Mouse (Mus musculus): Measurements from ENCODE around the gene Gm340. TPM values are rescaled to one million over a fixed set of nuclear protein-coding genes. Genes with fewer than 3 reads are reported as not detected.

The Gm340 gene
- polyA plus RNA-seq (2015; fragmentation: Nextera tagmentation; extraction: Ambion mirVana) = 2.7 and 3.3 TPM in 2 replicates

DNA sequence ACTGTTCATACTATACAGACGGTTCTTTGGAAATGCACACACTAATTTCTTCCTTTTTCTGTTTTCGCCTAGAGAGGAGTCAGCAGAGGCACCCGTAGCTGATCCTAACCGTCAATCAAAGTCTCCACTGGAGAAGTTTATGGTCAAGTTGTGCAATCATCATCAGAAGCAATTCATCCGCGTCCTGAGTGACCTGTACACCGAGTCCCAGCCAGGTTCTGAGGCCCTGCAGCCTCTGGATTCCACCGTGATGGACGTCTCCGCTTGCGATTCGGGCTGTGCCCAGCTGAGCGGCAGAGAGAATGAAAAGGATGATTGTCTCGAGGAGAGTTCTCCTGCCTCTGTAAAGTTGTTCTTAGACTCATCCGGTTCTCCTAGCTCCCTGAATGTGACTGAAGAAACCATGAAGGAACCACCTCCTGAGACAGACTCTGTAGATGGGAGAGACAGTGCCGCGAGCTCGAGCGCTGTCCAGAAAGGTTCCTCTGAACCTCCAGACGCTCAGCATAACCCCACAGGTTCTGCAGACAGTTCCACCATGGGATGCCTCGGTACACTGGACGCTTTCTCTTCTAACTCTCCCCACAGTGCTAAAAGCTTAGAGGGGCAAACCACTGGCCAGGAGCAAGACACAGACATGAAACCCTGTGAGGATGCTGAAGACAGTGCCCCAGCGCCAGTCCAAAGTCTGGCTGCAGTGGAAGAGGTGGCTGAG lies at the start of gene Gm340:
Gm340 (plus strand) TSS at position 665 of the 715 bp plus-strand sequence.
- Histone ChIP-seq H3K4me3 (replicated peaks; ENCODE audit: low read length) (no peak within 1 kb of the TSS), H3K9me3 (ENCODE audit: control insufficient read depth, low read length) (no peaks in the 10 kb centered on the region), H3K27me3 (replicated peaks; ENCODE audit: control insufficient read depth, insufficient read depth, low read length) (no peaks in the 10 kb centered on the region), H3K4me2 (ENCODE audit: low read length) (no peak within 1 kb of the TSS), H3K4me1 (replicated peaks; ENCODE audit: control insufficient read depth, insufficient read depth, low read length) (no peaks in the 10 kb centered on the region), H3K27ac (ENCODE audit: low read length) (no peak within 1 kb of the TSS), H3K9ac (replicated peaks; ENCODE audit: low read depth, low read length) (no peak within 1 kb of the TSS), H3K36me3 (ENCODE audit: control insufficient read depth, insufficient read depth) (peaks cover 15% of the 10 kb centered on the region)
- WGBS = 96% methylated on average over 23 of the region's 23 CpGs
- ATAC-seq = no peak

GRCm38 (mm10) chr19:41534021-41534420 lies 48.1 kb upstream of the Gm340 start:
- WGBS = 95% methylated on average over 3 of the region's 3 CpGs
- H3K4me3 ChIP-seq (replicated peaks; ENCODE audit: low read length) = no peak overlapping the region
- ATAC-seq = no peak
- H3K36me3 ChIP-seq (ENCODE audit: control insufficient read depth, insufficient read depth) = peaks cover 3% of the 10 kb centered on the region; the same call in 1 of the 2 replicates
- no peaks in the 10 kb centered on the region for H3K27me3 ChIP-seq (replicated peaks; ENCODE audit: control insufficient read depth, insufficient read depth, low read length)
- H3K9ac ChIP-seq (replicated peaks; ENCODE audit: low read depth, low read length) = no peak overlapping the region
- no peak overlapping the region for H3K27ac ChIP-seq (ENCODE audit: low read length)
- no peak overlapping the region for H3K4me2 ChIP-seq (ENCODE audit: low read length)
- no peaks in the 10 kb centered on the region for H3K4me1 ChIP-seq (replicated peaks; ENCODE audit: control insufficient read depth, insufficient read depth, low read length)
- no peaks in the 10 kb centered on the region for H3K9me3 ChIP-seq (ENCODE audit: control insufficient read depth, low read length)

DNA sequence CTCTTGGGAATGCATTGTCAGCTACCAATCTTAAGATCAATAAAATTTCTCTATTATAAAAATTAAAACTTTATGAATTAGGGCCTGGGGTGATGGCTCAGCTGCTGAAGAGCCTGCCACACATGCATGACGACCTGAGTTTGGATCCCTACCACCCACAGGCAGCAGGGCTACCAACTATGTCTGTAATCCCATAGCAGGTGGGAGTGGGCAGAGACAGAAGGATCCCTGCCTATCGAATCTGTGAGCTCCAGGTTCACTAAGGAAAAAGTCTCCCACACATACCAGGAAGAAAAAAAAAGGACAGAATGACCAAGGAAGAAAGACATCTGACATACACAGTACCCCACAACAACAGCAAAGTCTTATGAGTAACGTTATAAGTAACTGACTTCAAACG lies 25.2 kb upstream of the Gm340 start:
- Histone ChIP-seq H3K4me2 (ENCODE audit: low read length) (no peak overlapping the region), H3K27ac (ENCODE audit: low read length) (no peak overlapping the region), H3K4me1 (replicated peaks; ENCODE audit: control insufficient read depth, insufficient read depth, low read length) (no peaks in the 10 kb centered on the region; the same call in 1 of the 2 replicates), H3K4me3 (replicated peaks; ENCODE audit: low read length) (no peak overlapping the region), H3K36me3 (ENCODE audit: control insufficient read depth, insufficient read depth) (peaks cover 17% of the 10 kb centered on the region), H3K27me3 (replicated peaks; ENCODE audit: control insufficient read depth, insufficient read depth, low read length) (no peaks in the 10 kb centered on the region), H3K9ac (replicated peaks; ENCODE audit: low read depth, low read length) (no peak overlapping the region), H3K9me3 (ENCODE audit: control insufficient read depth, low read length) (no peaks in the 10 kb centered on the region)
- WGBS = 84% methylated on average over 4 of the region's 4 CpGs
- ATAC-seq = no peak

DNA sequence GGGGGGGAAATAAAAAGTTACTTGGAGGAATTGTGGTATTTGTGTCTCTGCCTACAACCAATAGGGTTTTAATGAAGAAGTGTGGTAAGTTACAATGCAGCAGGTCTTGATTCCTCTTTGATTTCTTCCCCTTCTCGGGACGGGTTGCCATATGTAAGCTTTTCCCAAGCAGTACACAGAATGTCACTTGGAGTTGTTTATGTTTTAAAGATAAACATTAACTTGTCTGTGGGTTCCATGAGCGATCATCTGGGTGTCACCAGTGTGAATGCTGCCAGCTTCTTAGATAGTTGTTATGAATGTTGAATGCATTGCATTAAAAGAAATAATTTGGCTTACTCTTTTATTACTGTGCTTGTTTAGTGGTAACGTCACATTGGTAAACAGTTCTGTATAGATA lies 24.7 kb upstream of the Gm340 start:
- no peak overlapping the region for H3K9ac ChIP-seq (replicated peaks; ENCODE audit: low read depth, low read length)
- no peaks in the 10 kb centered on the region for H3K9me3 ChIP-seq (ENCODE audit: control insufficient read depth, low read length)
- no peak overlapping the region for H3K27ac ChIP-seq (ENCODE audit: low read length)
- no peak overlapping the region for H3K4me3 ChIP-seq (replicated peaks; ENCODE audit: low read length)
- H3K4me2 ChIP-seq (ENCODE audit: low read length) = no peak overlapping the region
- H3K4me1 ChIP-seq (replicated peaks; ENCODE audit: control insufficient read depth, insufficient read depth, low read length) = no peaks in the 10 kb centered on the region; the same call in 1 of the 2 replicates
- 82% methylated on average over 4 of the region's 4 CpGs for WGBS
- no peaks in the 10 kb centered on the region for H3K27me3 ChIP-seq (replicated peaks; ENCODE audit: control insufficient read depth, insufficient read depth, low read length)
- ATAC-seq = no peak
- H3K36me3 ChIP-seq (ENCODE audit: control insufficient read depth, insufficient read depth) = peaks cover 16% of the 10 kb centered on the region

DNA sequence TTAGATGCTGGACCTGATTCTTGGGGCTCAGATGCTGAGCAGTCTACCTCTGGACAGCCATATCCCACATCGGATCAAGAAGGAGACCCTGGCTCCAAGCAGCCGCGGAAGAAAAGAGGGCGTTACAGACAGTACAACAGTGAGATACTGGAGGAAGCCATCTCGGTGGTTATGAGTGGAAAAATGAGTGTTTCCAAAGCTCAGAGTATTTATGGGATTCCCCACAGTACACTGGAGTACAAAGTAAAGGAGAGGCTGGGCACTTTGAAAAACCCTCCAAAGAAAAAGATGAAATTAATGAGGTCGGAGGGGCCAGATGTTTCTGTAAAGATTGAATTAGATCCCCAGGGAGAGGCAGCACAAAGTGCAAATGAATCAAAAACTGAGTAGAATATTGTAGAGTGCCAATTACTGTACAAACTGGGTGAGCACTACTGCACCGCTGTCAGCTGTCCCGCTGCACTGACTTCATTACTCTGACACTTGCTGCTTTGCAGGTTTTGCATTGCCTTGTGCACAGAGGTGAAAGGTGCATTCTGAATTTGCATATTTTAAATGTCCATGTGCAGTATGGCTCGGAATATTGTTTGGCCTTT lies 23.2 kb upstream of the Gm340 start:
- Histone ChIP-seq H3K9me3 (ENCODE audit: control insufficient read depth, low read length) (no peaks in the 10 kb centered on the region), H3K36me3 (ENCODE audit: control insufficient read depth, insufficient read depth) (peaks cover 12% of the 10 kb centered on the region), H3K27me3 (replicated peaks; ENCODE audit: control insufficient read depth, insufficient read depth, low read length) (no peaks in the 10 kb centered on the region), H3K4me1 (replicated peaks; ENCODE audit: control insufficient read depth, insufficient read depth, low read length) (no peaks in the 10 kb centered on the region; the same call in 1 of the 2 replicates), H3K27ac (ENCODE audit: low read length) (no peak overlapping the region), H3K4me2 (ENCODE audit: low read length) (no peak overlapping the region), H3K9ac (replicated peaks; ENCODE audit: low read depth, low read length) (no peak overlapping the region), H3K4me3 (replicated peaks; ENCODE audit: low read length) (no peak overlapping the region)
- 79% methylated on average over 9 of the region's 9 CpGs for WGBS
- 0 out of 2 replicates have a peak, but pooled peaks have one; percentile 23 for ATAC-seq

GRCm38 (mm10) chr19:41560856-41561255 lies 21.3 kb upstream of the Gm340 start:
- no peak overlapping the region for H3K4me3 ChIP-seq (replicated peaks; ENCODE audit: low read length)
- WGBS = 94% methylated on average over 3 of the region's 3 CpGs

DNA sequence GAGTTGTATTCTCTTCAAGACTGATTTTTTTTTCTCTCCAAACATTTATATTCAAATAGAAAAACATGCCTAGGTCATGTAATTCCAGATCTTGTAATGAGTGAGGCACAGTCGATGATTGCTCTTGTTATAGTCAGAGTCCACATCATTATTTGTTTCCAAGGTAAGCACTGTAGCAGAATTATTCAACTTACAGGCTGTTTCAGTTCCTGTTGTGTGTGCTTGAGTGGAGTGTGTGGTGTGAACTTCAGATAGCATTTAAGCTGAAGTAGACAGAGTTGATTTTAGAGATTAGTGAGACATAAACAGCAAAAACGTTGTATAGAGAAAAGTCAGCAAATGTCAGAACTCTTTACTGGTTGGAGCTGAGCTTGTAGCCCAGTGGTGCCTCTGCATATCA lies 13.4 kb upstream of the Gm340 start:
- Histone ChIP-seq H3K4me1 (replicated peaks; ENCODE audit: control insufficient read depth, insufficient read depth, low read length) (no peaks in the 10 kb centered on the region), H3K4me3 (replicated peaks; ENCODE audit: low read length) (no peak overlapping the region), H3K27ac (ENCODE audit: low read length) (no peak overlapping the region), H3K9ac (replicated peaks; ENCODE audit: low read depth, low read length) (no peak overlapping the region), H3K9me3 (ENCODE audit: control insufficient read depth, low read length) (no peaks in the 10 kb centered on the region), H3K36me3 (ENCODE audit: control insufficient read depth, insufficient read depth) (no peaks in the 10 kb centered on the region), H3K4me2 (ENCODE audit: low read length) (no peak overlapping the region), H3K27me3 (replicated peaks; ENCODE audit: control insufficient read depth, insufficient read depth, low read length) (no peaks in the 10 kb centered on the region)
- ATAC-seq = no peak
- 72% methylated on average over 2 of the region's 2 CpGs for WGBS

More at GRCm38 (mm10) chr19:41560856-41561255, 21.3 kb upstream of the Gm340 start:
- Histone ChIP-seq H3K27ac (ENCODE audit: low read length) (no peak overlapping the region), H3K36me3 (ENCODE audit: control insufficient read depth, insufficient read depth) (peaks cover 8% of the 10 kb centered on the region; the same call in 1 of the 2 replicates), H3K4me1 (replicated peaks; ENCODE audit: control insufficient read depth, insufficient read depth, low read length) (no peaks in the 10 kb centered on the region; the same call in 1 of the 2 replicates), H3K4me2 (ENCODE audit: low read length) (no peak overlapping the region), H3K9ac (replicated peaks; ENCODE audit: low read depth, low read length) (no peak overlapping the region), H3K9me3 (ENCODE audit: control insufficient read depth, low read length) (no peaks in the 10 kb centered on the region), H3K27me3 (replicated peaks; ENCODE audit: control insufficient read depth, insufficient read depth, low read length) (no peaks in the 10 kb centered on the region)
- no peak for ATAC-seq

GRCm38 (mm10) chr19:41573700-41574099 lies 8.5 kb upstream of the Gm340 start:
- WGBS = 93% methylated on average over 2 of the region's 2 CpGs
- Histone ChIP-seq H3K9ac (replicated peaks; ENCODE audit: low read depth, low read length) (no peak overlapping the region), H3K27me3 (replicated peaks; ENCODE audit: control insufficient read depth, insufficient read depth, low read length) (no peaks in the 10 kb centered on the region), H3K4me3 (replicated peaks; ENCODE audit: low read length) (no peak overlapping the region), H3K27ac (ENCODE audit: low read length) (no peak overlapping the region), H3K36me3 (ENCODE audit: control insufficient read depth, insufficient read depth) (no peaks in the 10 kb centered on the region), H3K4me1 (replicated peaks; ENCODE audit: control insufficient read depth, insufficient read depth, low read length) (no peaks in the 10 kb centered on the region), H3K9me3 (ENCODE audit: control insufficient read depth, low read length) (no peaks in the 10 kb centered on the region), H3K4me2 (ENCODE audit: low read length) (no peak overlapping the region)
- no peak for ATAC-seq

- Histone ChIP-seq H3K36me3 (ENCODE audit: control insufficient read depth, insufficient read depth) (peaks cover 7% of the 10 kb centered on the region), H3K9ac (replicated peaks; ENCODE audit: low read depth, low read length) (no peak overlapping the region), H3K4me3 (replicated peaks; ENCODE audit: low read length) (no peak overlapping the region), H3K9me3 (ENCODE audit: control insufficient read depth, low read length) (no peaks in the 10 kb centered on the region), H3K4me2 (ENCODE audit: low read length) (no peak overlapping the region), H3K27ac (ENCODE audit: low read length) (no peak overlapping the region), H3K4me1 (replicated peaks; ENCODE audit: control insufficient read depth, insufficient read depth, low read length) (no peaks in the 10 kb centered on the region), H3K27me3 (replicated peaks; ENCODE audit: control insufficient read depth, insufficient read depth, low read length) (no peaks in the 10 kb centered on the region)
- ATAC-seq = no peak
Observed at GRCm38 (mm10) chr19:41577576-41577975, 4.6 kb upstream of the Gm340 start.

All from forebrain, embryonic 16.5 days (tissue).